ENCODE assay signal across 15 mouse cellular contexts in genomic region chr2:31129742-31130518, GRCm38 (mm10). TPM values are rescaled to one million over a fixed set of nuclear protein-coding genes. Genes with fewer than 3 reads are reported as not detected.
A peak's percentile ranks its signal among the peaks of the same experiment; 100 is the strongest.
DNase-seq lines count a peak whose midpoint lies in the region; ATAC-seq lines count a peak whose summit lies in the region.
"Had no signal": no experiment of that assay in that cellular context is flagged by ENCODE, and none has a peak within 500 bp of the region (broad histone marks: within the 10 kb centered on the region; RNA-seq: fewer than 3 reads in every experiment).

No protein-coding gene starts in this region.

- no peaks in the 10 kb centered on the region for H3K36me3 ChIP-seq in heart, embryonic 12.5 days
- peaks cover 55% of the 10 kb centered on the region for H3K36me3 ChIP-seq in megakaryocyte, embryonic 14.5 days (replicated peaks; ENCODE audit: low read length)
- H3K36me3 ChIP-seq in limb, embryonic 10.5 days, result no peaks in the 10 kb centered on the region
- H3K36me3 ChIP-seq: hindbrain, embryonic 13.5 days; neural tube, embryonic 13.5 days had no signal

- H3K9ac ChIP-seq in heart, embryonic 12.5 days, result peak overlapping the region; percentile 32; the same call in 1 of the 2 replicates
- H3K9ac ChIP-seq: hindbrain, embryonic 13.5 days; liver, embryonic 14.5 days; neural tube, embryonic 13.5 days had no signal

- DNase-seq in heart, adult 9 months (ENCODE audit: low spot score in 2 of 2), result no peak
- DNase-seq in induced T-regulatory cell, adult 2 months (ENCODE audit: low read depth), result peak; percentile 60
- no peak for DNase-seq in limb, embryonic 10.5 days (ENCODE audit: low spot score)
- DNase-seq in gastrocnemius, postnatal 4 days (ENCODE audit: low spot score in 2 of 2), result no peak
- DNase-seq: gastrocnemius, postnatal 14 days; lung, postnatal 4 days; spleen, adult 18-20 months had no signal

- ATAC-seq in heart, embryonic 12.5 days (ENCODE audit: insufficient number of reproducible peaks, low FRiP score), result no peak
- no peak for ATAC-seq in megakaryocyte, adult 5-6 weeks (ENCODE audit: poor library complexity, severe bottlenecking)
- ATAC-seq: forebrain, embryonic 14.5 days; Patski had no signal

- no peak overlapping the region for H3K4me2 ChIP-seq in heart, embryonic 12.5 days
- H3K4me2 ChIP-seq: hindbrain, embryonic 13.5 days; neural tube, embryonic 13.5 days had no signal

- H3K9me3 ChIP-seq in heart, embryonic 12.5 days (replicated peaks), result no peaks in the 10 kb centered on the region
- no peaks in the 10 kb centered on the region for H3K9me3 ChIP-seq in megakaryocyte, embryonic 14.5 days
- H3K9me3 ChIP-seq in limb, embryonic 10.5 days (replicated peaks), result no peaks in the 10 kb centered on the region
- H3K9me3 ChIP-seq: hindbrain, embryonic 13.5 days; neural tube, embryonic 13.5 days had no signal

- 64% methylated on average over 14 of the region's 14 CpGs for WGBS in heart, embryonic 12.5 days
- WGBS in limb, embryonic 10.5 days, result 88% methylated on average over 14 of the region's 14 CpGs

- H3K4me1 ChIP-seq in heart, embryonic 12.5 days (replicated peaks), result peaks cover 77% of the 10 kb centered on the region
- peaks cover 100% of the 10 kb centered on the region for H3K4me1 ChIP-seq in megakaryocyte, embryonic 14.5 days
- H3K4me1 ChIP-seq in limb, embryonic 10.5 days, result peaks cover 47% of the 10 kb centered on the region

- H3K27ac ChIP-seq in heart, embryonic 12.5 days (ENCODE audit: poor library complexity, severe bottlenecking), result peak overlapping the region; percentile 35; the same call in 1 of the 2 replicates
- no peak overlapping the region for H3K27ac ChIP-seq in limb, embryonic 10.5 days
- H3K27ac ChIP-seq: liver, embryonic 14.5 days had no signal

- H3K4me3 ChIP-seq in heart, embryonic 12.5 days, result no peak overlapping the region
- peak overlapping the region; percentile 79 for H3K4me3 ChIP-seq in megakaryocyte, embryonic 14.5 days (replicated peaks)
- H3K4me3 ChIP-seq in limb, embryonic 10.5 days, result no peak overlapping the region
- H3K4me3 ChIP-seq: hindbrain, embryonic 13.5 days; neural tube, embryonic 13.5 days had no signal

- H3K27me3 ChIP-seq in heart, embryonic 12.5 days (replicated peaks), result no peaks in the 10 kb centered on the region
- H3K27me3 ChIP-seq in megakaryocyte, embryonic 14.5 days (replicated peaks), result no peaks in the 10 kb centered on the region
- H3K27me3 ChIP-seq in limb, embryonic 10.5 days (ENCODE audit: low read depth, poor library complexity, severe bottlenecking), result no peaks in the 10 kb centered on the region
- H3K27me3 ChIP-seq: hindbrain, embryonic 13.5 days; neural tube, embryonic 13.5 days; Patski had no signal

RNA-seq across cellular contexts. Expression of gene Fnbp1, which starts 11.9 kb away (rescaled TPM):
- polyA plus RNA-seq in heart, embryonic 12.5 days (2016; fragmentation: Nextera tagmentation; extraction: Ambion mirVana), result 21.4 and 23.8 TPM in 2 replicates
- 44.7 and 52.5 TPM in 2 replicates for polyA plus RNA-seq in megakaryocyte, embryonic 14.5 days (2012; ENCODE audit: insufficient read depth, low replicate concordance)
- 62.0 and 64.1 TPM in 2 replicates for total RNA-seq in megakaryocyte, adult 5-6 weeks (2015)
- total RNA-seq in megakaryocyte, adult 5-6 weeks (2017), result 39.0 and 48.7 TPM in 2 replicates
- polyA plus RNA-seq in limb, embryonic 10.5 days (2016; fragmentation: Nextera tagmentation; extraction: Ambion mirVana), result 11.4 and 14.6 TPM in 2 replicates
- total RNA-seq in gastrocnemius, postnatal 4 days (2021), result 10 to 100 TPM; 33.8 to 37.3 TPM

RNA-seq across cellular contexts. Expression of gene Gpr107, which starts 22.2 kb away (rescaled TPM):
- 37.4 and 40.4 TPM in 2 replicates for polyA plus RNA-seq in heart, embryonic 12.5 days (2016; fragmentation: Nextera tagmentation; extraction: Ambion mirVana)
- polyA plus RNA-seq in megakaryocyte, embryonic 14.5 days (2012; ENCODE audit: insufficient read depth, low replicate concordance), result 5.0 and 11.9 TPM in 2 replicates
- 22.1 and 22.2 TPM in 2 replicates for total RNA-seq in megakaryocyte, adult 5-6 weeks (2015)
- total RNA-seq in megakaryocyte, adult 5-6 weeks (2017), result 29.2 and 32.1 TPM in 2 replicates
- polyA plus RNA-seq in limb, embryonic 10.5 days (2016; fragmentation: Nextera tagmentation; extraction: Ambion mirVana), result 29.0 and 38.0 TPM in 2 replicates
- 10 to 100 TPM; 43.2 to 46.0 TPM for total RNA-seq in gastrocnemius, postnatal 4 days (2021)
